Mouse (Mus musculus) urinary bladder, adult 18-20 months (tissue): ENCODE results near the gene Nccrp1.
"Not testable (repeated sequence)": the region's sequence is repeated elsewhere in the genome, so short reads cannot be mapped to it uniquely, and the experiment has no call there.

ENCODE experiments used
- DNase-seq, 2 experiments: peaks; one replicate each; pipeline ENCODE4 v3.0.0; 2022; ENCODE audit warnings: low spot score in 2 of 2, mixed read lengths in 2 of 2

Gene Nccrp1

DNA sequence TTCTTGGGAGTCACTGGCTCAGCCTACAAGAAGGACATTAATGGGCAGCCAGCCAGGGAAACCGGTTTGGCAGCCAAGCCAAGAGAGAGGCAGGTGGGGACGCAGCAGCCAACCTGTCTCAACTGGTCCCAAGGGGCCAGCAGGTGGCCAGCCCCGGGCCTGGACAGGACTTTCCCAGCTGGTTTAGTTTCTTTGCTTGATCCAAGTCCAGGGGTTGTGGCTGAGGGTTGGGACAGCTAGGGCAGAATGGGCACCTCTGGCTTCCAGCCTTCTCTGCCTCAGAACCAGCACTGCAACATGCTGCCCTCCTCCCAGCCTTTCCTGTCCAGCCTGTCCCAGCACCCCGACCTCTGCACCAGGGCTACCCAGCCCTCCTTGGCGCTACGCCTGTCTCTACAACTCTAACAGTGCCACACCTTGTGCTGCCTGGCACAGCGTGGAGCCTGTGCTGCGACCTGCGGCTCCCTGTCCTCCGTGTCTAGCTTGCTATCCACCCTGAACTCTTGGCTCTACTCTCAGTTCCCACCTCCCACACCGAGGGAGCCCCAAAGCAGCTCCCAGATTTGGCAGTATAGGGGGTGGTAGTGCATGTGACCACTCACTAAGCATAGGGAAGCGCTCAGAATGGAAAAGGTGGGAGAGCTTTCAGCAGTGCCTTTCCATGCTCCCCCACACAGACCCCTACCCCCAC lies 23.4 kb upstream of the Nccrp1 start:
- DNase-seq = peak; percentile 94 to 98

DNA sequence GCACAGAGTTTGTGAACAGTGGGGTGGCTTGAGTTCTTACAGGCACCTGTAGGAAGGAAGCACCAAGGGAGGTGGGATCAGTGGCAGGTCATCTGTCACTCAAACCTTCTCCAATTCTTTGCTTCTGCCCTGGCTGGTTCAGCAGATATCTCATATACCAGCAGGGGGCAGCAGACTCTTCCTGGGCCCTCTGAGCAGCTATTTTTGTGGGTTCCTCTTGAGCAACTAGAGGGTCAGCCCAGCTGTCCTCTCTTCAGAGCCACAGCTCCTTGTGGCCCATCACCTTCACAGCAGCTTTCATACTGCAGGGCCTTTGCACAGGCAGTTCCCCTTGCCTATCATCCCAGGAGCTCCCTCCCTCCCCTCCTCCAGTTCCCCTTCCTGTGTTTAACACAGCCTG lies 21.2 kb upstream of the Nccrp1 start:
- peak in 1 of 2 experiments; percentile 37 for DNase-seq

DNA sequence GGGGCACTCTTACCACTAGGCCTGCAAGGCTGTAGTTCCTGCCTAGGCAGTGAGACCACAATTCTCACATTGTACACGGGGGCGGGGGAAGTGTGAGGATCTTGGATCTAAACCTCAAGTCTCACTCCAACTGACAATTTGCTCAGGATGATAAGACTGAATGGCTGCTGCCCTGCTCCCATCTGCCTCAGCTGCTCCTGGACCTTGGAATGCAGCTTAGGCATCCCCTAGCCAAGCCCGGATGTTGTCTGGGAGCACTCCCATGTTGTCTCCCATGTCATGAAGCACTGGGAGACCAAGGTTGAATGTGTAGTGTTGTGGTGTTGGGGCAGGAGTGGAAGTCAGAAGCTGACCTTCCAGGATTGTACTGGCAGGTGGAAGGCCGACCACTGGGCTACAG lies 20.5 kb upstream of the Nccrp1 start:
- no peak for DNase-seq

DNA sequence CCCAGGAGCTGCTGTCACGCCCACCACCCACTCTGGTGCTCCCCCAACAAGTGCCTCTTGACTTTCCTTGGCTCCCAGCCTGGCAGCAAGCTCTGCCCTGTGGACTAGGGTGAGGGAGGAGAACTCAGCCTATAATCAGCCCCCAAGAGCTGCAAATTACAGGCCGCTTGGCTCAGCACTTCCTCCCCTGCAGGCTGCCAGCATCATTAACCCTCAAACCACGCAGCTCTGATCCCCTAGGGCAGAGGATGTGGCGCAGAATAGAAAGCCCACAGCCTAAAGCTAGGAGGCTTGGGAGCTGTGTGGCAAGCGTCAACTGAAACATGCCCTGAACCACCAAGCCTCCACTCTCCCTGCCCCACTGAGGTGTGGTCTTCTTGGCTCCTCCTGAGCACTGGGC lies 18.4 kb upstream of the Nccrp1 start:
- DNase-seq = no peak

DNA sequence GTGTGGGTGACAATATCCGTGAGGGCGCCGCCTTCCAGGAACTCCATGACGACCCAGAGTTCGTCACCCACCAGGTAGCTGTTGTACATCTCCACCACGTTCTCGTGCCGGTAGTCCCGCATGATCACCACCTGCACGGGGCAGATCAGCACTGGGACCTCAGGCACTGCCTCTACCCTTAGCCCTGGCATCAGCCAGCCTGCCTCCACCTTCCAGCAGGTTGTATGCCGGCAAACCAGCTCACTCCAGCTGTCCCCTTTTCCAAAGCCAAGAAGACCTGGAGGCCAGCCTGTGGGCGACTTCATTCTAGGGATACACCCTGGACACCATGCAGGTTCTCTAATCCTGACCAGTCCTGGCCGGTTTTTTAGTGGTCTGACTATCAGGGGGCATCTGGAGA lies 15.9 kb upstream of the Nccrp1 start:
- no peak for DNase-seq

DNA sequence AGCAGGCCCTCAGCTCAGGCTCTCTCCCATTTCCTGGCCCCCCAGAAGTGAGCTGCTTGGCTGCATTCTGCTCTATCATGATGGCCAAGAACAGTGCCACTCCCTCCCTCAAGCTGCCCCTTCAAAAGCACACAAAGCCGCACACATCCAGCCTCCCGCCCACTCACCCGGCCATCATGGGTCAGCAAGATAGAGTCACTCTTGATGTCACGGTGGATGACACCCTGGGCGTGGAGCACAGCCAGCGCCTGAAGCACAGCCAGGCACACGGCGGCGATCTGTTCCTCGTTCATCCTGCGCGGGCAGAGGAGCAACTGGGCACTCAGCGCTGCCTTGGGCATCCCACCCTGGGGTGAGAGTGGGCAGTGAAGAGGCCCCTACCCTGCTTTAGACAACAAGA lies 15.3 kb upstream of the Nccrp1 start:
- no peak for DNase-seq

DNA sequence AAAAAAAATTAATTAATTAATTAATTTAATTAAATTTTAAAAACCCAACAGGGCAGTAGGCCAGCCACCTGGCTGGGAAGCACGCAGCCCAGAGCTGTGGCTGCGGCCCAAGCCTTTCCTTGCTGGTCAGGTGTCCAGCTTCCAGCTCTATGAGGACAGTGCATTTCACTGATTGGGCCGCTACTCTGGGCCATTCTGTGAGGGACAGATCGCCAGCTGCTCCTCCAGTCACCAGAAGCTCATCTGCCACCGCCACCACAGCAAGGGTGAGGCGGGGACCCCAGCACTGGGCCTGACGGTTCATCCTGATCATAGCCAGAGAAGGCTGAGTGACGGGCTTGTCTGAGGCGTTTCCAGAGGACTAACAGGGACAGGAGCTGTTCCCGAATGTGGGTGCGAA lies 14.9 kb upstream of the Nccrp1 start:
- DNase-seq = no peak

DNA sequence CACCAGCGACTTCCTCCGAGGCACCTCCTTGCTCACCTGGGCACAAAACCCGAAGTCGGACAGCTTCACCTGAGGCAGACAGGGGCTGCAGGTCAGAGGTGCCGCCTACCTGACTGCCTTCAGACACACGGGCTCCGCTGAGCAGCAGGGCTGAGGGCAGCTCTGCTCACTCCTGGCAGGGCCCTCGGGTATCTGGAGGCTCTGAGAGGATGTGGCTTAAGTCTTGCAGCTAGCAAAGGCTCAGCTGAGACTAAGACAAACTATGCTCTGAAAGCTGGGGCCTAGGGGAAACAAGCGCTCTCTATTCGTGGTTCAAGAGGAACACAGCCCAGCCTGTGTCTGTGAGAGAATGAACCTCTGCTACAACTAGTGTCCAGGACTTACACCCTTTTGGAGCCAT lies 13.8 kb upstream of the Nccrp1 start:
- DNase-seq = no peak

DNA sequence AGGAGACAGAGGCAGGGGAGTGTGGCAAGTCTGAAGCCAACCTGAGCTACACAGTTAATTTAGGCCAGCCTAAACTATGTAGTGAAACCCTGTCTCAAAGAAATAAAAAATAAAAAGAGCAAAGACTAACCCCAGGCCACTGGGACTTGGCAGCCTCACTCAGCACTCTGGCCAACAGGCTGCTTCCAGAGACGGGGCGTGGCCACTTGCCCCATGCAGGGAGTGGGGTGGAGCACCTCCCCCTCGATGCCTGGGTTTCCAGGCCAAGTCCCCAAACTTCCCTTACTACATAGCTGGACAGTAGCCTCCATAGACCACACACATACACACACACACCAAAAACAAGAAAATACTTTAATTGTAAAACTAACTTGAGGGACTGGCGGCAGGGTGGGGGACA lies 11.4 kb upstream of the Nccrp1 start:
- DNase-seq = peak in 1 of 2 experiments; percentile 44

DNA sequence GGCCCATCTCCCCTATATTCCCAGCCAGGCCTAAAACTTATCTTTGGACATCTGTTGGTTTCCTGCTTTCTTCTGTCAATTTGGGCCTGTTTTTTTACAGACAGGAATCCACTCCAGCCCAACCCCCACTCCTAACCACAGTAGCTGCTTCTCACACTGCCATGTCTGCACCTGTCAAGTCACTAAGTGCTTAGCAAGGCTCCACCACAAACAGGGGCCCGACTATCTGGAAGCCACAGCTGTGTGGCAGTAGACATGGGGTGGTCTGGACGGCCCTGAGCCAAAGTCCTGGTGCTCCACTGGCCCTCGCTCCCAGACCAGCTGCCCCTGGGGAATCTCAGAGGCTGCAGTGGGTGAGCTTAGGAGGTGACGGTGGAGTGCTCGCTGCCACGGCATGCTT lies 10.7 kb upstream of the Nccrp1 start:
- DNase-seq = no peak

DNA sequence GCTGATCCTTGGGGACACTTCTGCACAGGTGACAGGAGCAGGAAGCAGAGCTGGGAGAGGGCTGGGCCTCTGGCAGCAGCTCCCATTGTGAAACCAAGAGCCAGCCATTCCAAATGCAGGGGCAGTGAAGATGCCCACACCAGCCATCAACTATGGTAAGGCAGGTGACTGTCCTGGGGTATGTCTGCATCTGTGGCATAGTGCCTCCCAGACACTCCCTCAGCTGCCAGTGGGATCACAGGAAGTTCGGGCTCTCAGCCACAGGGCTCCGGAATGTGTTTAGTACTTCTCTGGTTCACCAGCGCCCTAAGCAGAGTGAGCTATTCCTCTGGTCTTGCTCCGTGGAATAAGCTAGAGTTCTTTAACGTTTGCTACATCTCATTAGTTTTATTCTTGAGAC lies 10.0 kb upstream of the Nccrp1 start:
- no peak for DNase-seq

DNA sequence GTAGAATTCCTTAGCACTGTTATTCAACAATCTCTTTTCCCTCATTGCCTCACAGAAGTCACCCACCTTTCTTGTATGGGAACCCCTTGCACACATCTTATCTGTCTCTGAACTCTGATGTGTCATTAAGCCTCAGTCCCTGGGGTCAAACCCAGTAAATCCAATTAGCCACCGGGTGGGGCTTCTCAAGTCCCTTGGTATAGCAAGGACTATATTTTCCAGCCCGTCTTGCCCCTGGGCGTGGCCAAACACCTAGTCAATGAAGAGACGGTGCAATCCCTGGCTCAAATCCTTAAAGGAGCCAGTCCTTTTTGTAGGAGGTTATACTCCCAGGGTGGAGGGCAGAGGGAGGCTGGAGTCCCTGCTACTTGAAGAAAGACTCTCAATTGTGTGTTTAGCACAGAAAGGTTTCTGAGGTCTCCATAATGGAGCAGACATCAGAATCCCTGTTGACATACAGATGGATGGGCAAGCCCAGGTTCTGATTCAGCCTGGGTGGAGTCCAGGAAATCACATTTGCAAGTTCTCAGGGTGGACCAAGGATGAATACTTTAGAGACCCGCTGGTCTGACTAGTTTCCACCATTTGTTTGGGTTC lies 9.0 kb upstream of the Nccrp1 start:
- no peak for DNase-seq

DNA sequence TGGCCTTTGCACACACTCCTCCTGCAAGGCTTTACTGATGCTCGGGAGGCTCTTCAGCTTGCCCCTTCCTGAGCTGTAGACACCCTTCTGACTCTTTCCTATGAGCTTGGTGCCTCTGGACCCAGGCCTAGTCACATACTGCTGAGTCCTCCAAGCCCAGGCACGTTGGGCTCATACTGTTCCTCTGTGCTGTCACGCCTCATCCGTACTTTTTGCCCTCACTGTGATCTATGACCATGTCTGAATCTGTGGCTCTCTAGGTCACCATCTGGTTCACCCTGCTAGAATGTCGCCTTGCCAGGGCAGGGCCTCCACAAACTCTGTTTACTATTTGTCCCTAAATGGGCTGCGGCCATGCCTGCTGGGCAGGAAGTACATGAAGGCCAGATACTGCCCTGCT lies 6.0 kb upstream of the Nccrp1 start:
- DNase-seq = peak in 1 of 2 experiments; percentile 73

DNA sequence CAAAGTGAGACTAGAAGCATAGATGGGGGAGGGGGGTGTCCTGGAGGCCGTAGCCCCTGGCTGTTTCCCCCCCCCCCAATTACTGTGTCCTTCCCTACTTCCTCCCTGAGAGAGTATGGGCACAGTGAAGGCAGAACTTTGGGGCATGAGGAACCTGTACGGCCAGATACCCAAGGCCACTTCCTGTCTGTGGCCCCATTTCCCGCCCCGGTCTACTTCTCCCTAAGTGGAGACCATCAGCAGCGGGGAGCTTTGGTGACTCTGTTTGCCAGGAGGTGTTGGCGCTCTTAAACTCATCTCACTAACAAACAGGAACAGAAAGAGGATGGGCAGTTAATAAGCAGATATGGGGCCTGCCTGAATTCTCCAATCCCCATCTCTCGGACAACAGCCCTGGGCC lies 574 bp upstream of the Nccrp1 start:
- DNase-seq = no peak

DNA sequence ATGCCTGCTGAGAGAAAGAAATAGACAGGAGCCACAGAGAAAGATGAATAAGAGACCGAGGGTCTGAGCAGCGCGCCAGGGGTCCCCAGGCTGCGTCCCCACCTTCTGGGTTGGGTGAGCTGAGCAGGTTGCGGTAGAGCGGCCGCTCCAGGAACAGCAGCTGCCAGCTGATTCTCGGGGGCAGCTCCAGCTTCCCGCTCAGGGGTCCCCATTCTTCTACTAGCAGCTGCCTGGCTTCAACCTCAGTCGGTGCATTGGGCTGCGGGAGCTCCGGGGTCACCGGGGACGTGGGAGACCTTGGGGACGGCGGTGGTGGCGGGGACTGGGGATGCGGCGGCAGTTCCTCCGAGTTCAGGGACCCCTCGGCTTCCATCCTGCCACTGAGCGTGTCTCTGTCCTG lies 405 bp downstream of the Nccrp1 start:
- DNase-seq = no peak

DNA sequence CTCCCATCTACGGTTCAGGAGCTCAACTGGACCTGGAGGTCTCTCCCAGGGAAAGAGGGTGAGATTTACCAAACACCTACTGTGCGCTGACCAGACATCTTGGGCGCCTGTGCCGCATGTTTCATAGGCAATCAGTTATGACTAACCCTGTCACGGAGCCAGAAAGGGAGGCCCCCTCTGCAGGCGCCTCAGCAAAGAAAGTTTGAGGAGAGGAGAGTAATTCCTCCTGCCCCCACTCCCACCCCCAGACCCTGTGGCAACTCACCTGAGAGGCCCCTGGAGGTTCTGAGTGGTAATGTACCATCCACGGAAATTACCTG lies 1.2 kb downstream of the Nccrp1 start:
- no peak for DNase-seq

DNA sequence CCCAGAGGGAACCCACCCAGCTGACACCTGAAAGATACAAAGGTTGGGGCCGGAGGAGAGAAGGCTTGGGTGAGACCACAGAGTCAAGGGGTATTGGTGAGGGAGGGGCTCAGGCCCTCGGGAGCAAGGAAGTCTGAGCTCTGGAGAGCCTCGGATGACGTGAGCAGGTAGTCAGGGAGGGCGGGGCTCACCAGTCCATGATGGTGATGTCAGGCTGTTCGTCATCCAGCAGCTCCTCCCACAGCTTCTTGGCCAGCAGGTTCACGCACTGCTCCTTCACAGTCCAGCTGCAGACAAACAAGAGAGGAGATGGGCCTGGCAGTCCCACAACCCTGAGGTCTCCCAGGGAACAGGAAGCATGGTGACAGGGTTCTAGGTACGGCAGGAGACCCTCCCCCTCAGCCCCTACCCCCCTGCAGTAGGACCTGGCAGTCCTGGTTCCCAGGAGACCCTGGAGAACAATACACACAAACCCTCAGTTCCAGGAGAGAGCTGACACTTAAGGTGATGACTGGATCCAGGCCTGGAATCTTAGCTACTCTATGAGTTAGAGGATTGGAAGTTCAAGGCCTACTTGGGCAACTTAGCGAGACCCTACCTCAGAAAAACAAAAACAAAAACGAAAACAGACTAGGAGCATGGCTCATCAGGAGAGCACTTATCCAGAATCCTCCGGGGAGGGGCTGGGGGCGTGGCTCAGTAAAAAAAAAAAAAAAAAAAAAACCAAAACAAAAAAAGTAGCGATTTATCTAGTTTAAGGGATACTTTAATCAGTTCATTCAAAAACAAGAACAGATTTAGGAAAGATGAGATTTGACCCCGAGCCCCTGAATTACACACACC lies 1.8 kb downstream of the Nccrp1 start:
- DNase-seq = no peak

DNA sequence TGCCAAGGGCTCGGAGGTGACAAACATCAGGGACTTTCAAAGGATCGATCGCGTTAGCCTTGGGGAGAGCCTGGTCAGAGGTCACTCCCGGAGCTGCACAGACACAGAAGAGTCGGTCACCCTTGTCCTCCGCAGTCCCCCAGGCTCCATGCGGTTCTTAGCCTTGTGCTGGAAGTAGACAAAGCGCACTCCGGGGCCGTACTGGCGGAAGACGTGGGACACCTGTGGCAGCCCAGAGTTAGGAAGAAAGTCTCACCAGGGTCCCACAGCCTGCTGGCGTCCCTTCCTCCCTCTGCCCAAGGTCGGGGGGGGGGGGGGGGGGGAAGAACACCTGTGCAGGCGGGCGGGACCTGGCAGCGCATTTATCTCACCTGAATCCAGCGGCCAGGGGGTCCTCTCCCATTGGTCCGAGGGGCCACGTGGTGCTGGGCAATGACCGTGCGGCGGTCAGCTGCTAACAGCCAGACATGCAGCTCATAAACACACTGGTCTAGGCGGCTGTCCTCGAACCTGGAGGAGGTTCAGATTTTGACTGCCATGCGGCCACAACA lies 2.9 kb downstream of the Nccrp1 start:
- no peak for DNase-seq

DNA sequence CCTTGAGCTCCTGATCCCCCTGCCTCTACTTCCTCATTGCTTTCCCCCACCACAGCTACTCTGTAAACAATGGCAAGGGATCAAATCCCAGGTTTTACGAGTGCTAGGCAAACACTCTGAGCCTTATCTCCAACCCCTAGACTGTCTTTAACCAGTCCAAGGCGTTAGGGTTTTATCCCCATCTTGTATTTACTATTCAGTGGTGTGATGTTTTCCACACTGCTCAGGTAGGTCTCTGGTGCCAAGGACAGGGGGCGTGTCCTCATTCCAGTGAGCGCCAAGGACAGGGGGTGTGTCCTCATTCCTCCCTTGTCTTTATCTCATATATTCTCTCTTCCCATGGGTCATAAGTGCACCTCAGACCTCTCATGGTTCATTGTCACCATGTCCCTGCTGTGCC lies 6.5 kb downstream of the Nccrp1 start, which contains the start of gene Sycn:
Sycn (plus strand) TSS at position 360 of the 400 bp plus-strand sequence.
- DNase-seq = no peak

DNA sequence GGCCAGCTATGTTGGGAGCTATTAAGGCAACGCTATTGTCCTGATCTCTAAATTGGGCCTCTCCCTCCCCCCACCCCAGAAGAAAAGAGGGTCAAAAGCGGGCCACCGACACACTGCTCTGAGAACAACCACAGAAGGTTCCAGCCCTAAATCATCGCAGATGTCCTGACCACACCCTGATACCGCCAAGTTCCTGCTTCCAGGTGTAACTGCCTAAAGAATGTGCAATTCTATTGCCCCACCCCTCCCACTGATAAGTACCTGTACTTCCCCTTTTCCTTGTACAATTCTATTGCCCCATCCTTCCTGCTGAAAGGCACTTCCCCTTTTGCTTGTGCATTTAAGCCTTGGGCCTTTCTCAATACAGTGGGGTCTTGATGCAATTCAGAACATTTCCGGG lies 8.2 kb downstream of the Nccrp1 start:
- not testable (repeated sequence) for DNase-seq

DNA sequence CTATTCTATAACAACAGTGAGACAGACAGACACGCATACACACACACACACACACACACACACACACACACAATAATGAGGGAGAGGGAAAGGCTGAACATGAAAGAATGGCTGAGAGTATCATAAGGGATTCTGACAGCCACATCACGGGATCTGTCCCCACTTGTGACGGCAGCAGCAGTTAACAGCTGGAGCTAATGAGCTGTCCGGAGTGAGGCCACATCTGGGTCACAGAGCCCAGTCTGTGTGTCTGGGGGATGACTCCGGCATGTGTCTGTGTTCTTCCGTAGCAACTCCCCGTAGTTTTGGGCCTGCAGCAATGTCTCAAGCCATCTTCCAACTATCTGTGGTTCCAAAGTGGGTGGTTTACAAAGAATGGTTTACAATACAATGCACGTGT lies 15.0 kb downstream of the Nccrp1 start:
- no peak for DNase-seq

DNA sequence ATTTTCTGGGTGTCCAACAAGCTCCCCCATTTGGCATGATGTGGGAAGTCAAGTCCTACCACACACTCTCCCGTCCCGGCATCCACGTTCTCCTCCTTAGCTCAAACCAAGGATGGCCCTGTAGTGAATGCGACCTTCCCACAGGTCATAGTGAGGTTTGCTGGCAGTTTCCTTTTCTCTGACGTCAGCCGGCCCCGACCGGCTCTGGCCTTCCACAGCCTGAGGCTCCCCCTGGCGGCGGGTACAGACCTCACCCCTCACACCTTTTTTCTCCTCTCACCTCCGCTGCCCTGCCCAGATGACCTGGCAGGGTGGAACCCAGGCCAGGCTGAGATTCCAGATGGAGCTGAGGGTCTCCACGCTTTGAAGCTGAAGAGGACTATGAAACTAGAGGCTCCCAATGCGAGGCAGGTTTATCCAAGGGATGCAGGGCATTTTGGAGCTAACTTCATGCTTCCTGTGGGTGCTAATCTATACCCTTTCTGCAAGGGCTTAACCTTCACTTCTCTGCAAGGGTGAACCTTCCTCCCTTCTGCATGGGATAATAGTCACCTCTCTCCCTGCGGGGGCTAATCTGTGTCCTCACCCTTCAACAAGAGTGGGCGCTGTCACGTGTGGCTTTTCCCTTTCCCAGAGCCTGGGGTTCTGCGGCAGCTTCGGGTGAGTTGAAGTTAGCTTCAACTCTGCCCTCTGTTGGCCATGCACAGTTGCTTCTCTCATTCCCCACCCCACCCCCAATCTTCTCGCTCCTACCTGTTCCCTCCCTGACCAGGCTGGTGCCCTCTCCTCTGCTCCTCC lies 18.9 kb downstream of the Nccrp1 start:
- DNase-seq = peak; percentile 62 to 79
